Mouse (Mus musculus): ENCODE measurements around the gene Tfr2. TPM values are rescaled to one million over a fixed set of nuclear protein-coding genes. Genes with fewer than 3 reads are reported as not detected.
A peak's percentile ranks its signal among the peaks of the same experiment; 100 is the strongest.

The Tfr2 gene
- total RNA-seq, 4 experiments from 2014 or later = 10.7 to 16.2 (median 12.7) TPM

GRCm38 (mm10) chr5:137623937-137624530 lies 54.4 kb downstream of the Tfr2 start:
- no peak for DNase-seq (ENCODE audit: low spot score in 2 of 2)

GRCm38 (mm10) chr5:137627991-137628390 lies 58.4 kb downstream of the Tfr2 start:
- no peak for DNase-seq (ENCODE audit: low spot score in 2 of 2)

- peak; percentile 91 to 100 for DNase-seq (ENCODE audit: low spot score in 2 of 2)
Measured at GRCm38 (mm10) chr5:137628498-137629305, 59.1 kb downstream of the Tfr2 start, which contains the start of the genes Fbxo24, Lrch4 and Gm20605. TSS of gene Fbxo24 (minus strand) at chr5:137629002. TSS of gene Lrch4 (plus strand) at chr5:137629121. TSS of gene Gm20605 (plus strand) at chr5:137629175.

- DNase-seq (ENCODE audit: low spot score in 2 of 2) = no peak
Measured at GRCm38 (mm10) chr5:137629306-137629721, 59.7 kb downstream of the Tfr2 start.

- DNase-seq (ENCODE audit: low spot score in 2 of 2) = no peak
Measured at GRCm38 (mm10) chr5:137629906-137630545, 60.4 kb downstream of the Tfr2 start.

GRCm38 (mm10) chr5:137630602-137631001 lies 61.0 kb downstream of the Tfr2 start:
- no peak for DNase-seq (ENCODE audit: low spot score in 2 of 2)

- peak in 1 of 2 experiments; percentile 44 for DNase-seq (ENCODE audit: low spot score in 2 of 2)
Measured at GRCm38 (mm10) chr5:137631171-137631570, 61.5 kb downstream of the Tfr2 start.

- DNase-seq (ENCODE audit: low spot score in 2 of 2) = no peak
Measured at GRCm38 (mm10) chr5:137631591-137631990, 62.0 kb downstream of the Tfr2 start.

- DNase-seq (ENCODE audit: low spot score in 2 of 2) = no peak
Measured at GRCm38 (mm10) chr5:137633397-137634084, 63.9 kb downstream of the Tfr2 start.

Small RNA genes within 50 kb of the gene (microRNA-seq; reads per million reads assigned to microRNA genes)
- gene Mir6418 = 1.1 to 2.4 reads per million in 2 experiments

Other genes starting within 250 kb of the Tfr2 start
- 10 to 100 TPM; 24.4 to 28.0 (median 26.5) TPM for gene Slc12a9, start 236.2 kb upstream of the Tfr2 start, total RNA-seq (2022)
- 1 to 10 TPM; 4.4 to 7.2 (median 5.2) TPM for gene Ephb4, start 219.7 kb upstream of the Tfr2 start, total RNA-seq (2022)
- under 1 TPM; 0.20 to 0.53 (median 0.29) TPM for gene Zan, start 92.8 kb upstream of the Tfr2 start, total RNA-seq (2022)
- gene Pop7, start 67.3 kb upstream of the Tfr2 start, total RNA-seq (2022) = 10 to 100 TPM; 32.3 to 34.8 (median 32.8) TPM
- gene Gigyf1, start 51.3 kb upstream of the Tfr2 start, total RNA-seq (2022) = 10 to 100 TPM; 62.1 to 65.2 (median 63.5) TPM
- gene Epo, start 36.6 kb upstream of the Tfr2 start, total RNA-seq (2022) = not detected
- 100 to 1,000 TPM; 654 to 672 (median 660) TPM for gene Gnb2, start 36.3 kb upstream of the Tfr2 start, total RNA-seq (2022)
- 100 to 1,000 TPM; 111 to 119 (median 113) TPM for gene Actl6b, start 16.3 kb upstream of the Tfr2 start, total RNA-seq (2022)
- gene Mospd3, start 31.2 kb downstream of the Tfr2 start, total RNA-seq (2022) = 10 to 100 TPM; 18.6 to 29.9 (median 21.4) TPM
- 10 to 100 TPM; 12.8 to 14.6 (median 13.8) TPM for gene Pcolce, start 43.9 kb downstream of the Tfr2 start, total RNA-seq (2022)
- under 1 TPM; 0.16 to 0.28 (median 0.20) TPM for gene Fbxo24, start 59.2 kb downstream of the Tfr2 start, total RNA-seq (2022)
- 10 to 100 TPM in 3 of 4 experiments, 1 to 10 TPM in 1; 9.5 to 18.0 (median 16.0) TPM for gene Lrch4, start 59.3 kb downstream of the Tfr2 start, total RNA-seq (2022)
- 10 to 100 TPM in 1 of 4 experiments, 1 to 10 TPM in 3; 5.6 to 11.5 (median 8.8) TPM for gene Gm20605, start 59.3 kb downstream of the Tfr2 start, total RNA-seq (2022)
- 1 to 10 TPM in 3 of 4 experiments, under 1 TPM in 1; 0.91 to 5.9 (median 3.5) TPM for gene Sap25, start 71.5 kb downstream of the Tfr2 start, total RNA-seq (2022)
- under 1 TPM in 2 of 4 experiments, not detected in 2; 0.18 to 0.26 TPM for gene Irs3, start 75.9 kb downstream of the Tfr2 start, total RNA-seq (2022)
- gene Agfg2, start 114.9 kb downstream of the Tfr2 start, total RNA-seq (2022) = 10 to 100 TPM; 50.0 to 54.8 (median 51.4) TPM
- 10 to 100 TPM; 76.3 to 78.9 (median 77.7) TPM for gene Nyap1, start 171.8 kb downstream of the Tfr2 start, total RNA-seq (2022)
- 100 to 1,000 TPM; 149 to 216 (median 162) TPM for gene Tsc22d4, start 175.9 kb downstream of the Tfr2 start, total RNA-seq (2022)
- gene Ppp1r35, start 209.0 kb downstream of the Tfr2 start, total RNA-seq (2022) = 10 to 100 TPM; 14.5 to 20.2 (median 15.9) TPM
- 10 to 100 TPM; 42.8 to 57.8 (median 45.5) TPM for gene Mepce, start 217.8 kb downstream of the Tfr2 start, total RNA-seq (2022)
- 1 to 10 TPM; 5.9 to 8.7 (median 7.8) TPM for gene Zcwpw1, start 218.0 kb downstream of the Tfr2 start, total RNA-seq (2022)